Mouse (Mus musculus) liver, embryonic 14.5 days (tissue): ENCODE measurements around the gene Nfatc2. TPM values are rescaled to one million over a fixed set of nuclear protein-coding genes. Genes with fewer than 3 reads are reported as not detected.

ENCODE experiments used
- ATAC-seq: fragments of 200-750 bp; cut with Nextera tagmentation; 2 replicates; pipeline ENCODE4 v1.8.0; 2017; ENCODE audit warnings: moderate number of reproducible peaks, mild to moderate bottlenecking, moderate library complexity; ENCODE audit not compliant: insufficient read depth
- DNase-seq, 3 experiments: peaks; one replicate each; pipeline ENCODE4 v3.0.0-alpha.2; 2012 to 2013; ENCODE audit warnings: low read depth in 3 of 3, low spot score in 3 of 3
- H3K27ac ChIP-seq: fragments of 300-500 bp; sonication (generic); 2 replicates; pipeline ENCODE4 v1.5.1; 2014; ENCODE audit warnings: moderate library complexity, mild to moderate bottlenecking, control low read depth, inconsistent platforms
- H3K27me3 ChIP-seq: fragments of 300-500 bp; sonication (generic); 2 replicates; pipeline ENCODE4 v1.6.1; 2014; ENCODE audit warnings: mild to moderate bottlenecking, low read length, moderate library complexity; ENCODE audit not compliant: control insufficient read depth, insufficient read depth
- H3K36me3 ChIP-seq: fragments of 300-500 bp; sonication (generic); replicated peaks from 2 replicates; pipeline ENCODE4 v1.6.1; 2014; ENCODE audit warnings: low read depth; ENCODE audit not compliant: control insufficient read depth, insufficient read depth
- H3K4me1 ChIP-seq, 2 experiments: fragments of 200-500 bp in 1 of 2; fragments of 300-500 bp in 1 of 2; sonication (generic) in 1 of 2; replicated peaks; 2 replicates each; pipeline ENCODE4 v1.6.1; 2012 to 2014; ENCODE audit warnings: antibody characterized with exemption in 1 of 2, inconsistent platforms in 1 of 2, low read length in 1 of 2; ENCODE audit not compliant: control insufficient read depth in 2 of 2, insufficient read depth in 2 of 2
- H3K4me2 ChIP-seq: fragments of 300-500 bp; sonication (generic); 2 replicates; pipeline ENCODE4 v1.6.1; 2014; ENCODE audit warnings: low read depth, mild to moderate bottlenecking, control low read depth, moderate library complexity
- H3K4me3 ChIP-seq, 2 experiments: fragments of 200-500 bp in 1 of 2; fragments of 300-500 bp in 1 of 2; sonication (generic) in 1 of 2; 2 replicates each; pipeline ENCODE4 v1.5.1; 2012 to 2014; ENCODE audit warnings: low read depth in 2 of 2, low read length in 2 of 2, mild to moderate bottlenecking in 2 of 2, control low read depth in 1 of 2, inconsistent platforms in 1 of 2, moderate library complexity in 1 of 2; ENCODE audit not compliant: insufficient read depth in 1 of 2
- H3K9ac ChIP-seq: fragments of 300-500 bp; sonication (generic); replicated peaks from 2 replicates; pipeline ENCODE4 v1.6.1; 2014; ENCODE audit warnings: mild to moderate bottlenecking, control low read depth, moderate library complexity
- H3K9me3 ChIP-seq: fragments of 300-500 bp; sonication (generic); 2 replicates; pipeline ENCODE4 v1.6.1; 2016; ENCODE audit warnings: low read length, mixed read lengths; ENCODE audit not compliant: control insufficient read depth
- CTCF ChIP-seq: IDR thresholded peaks from 2 replicates; pipeline ENCODE4 v1.5.1; 2016; ENCODE audit warnings: antibody characterized with exemption, low read depth, control low read depth
- EP300 ChIP-seq: IDR thresholded peaks from 2 replicates; pipeline ENCODE4 v1.6.1; 2016; ENCODE audit warnings: antibody characterized with exemption, low read depth
- WGBS: fragments of 180-500 bp; shearing (Covaris S2); extraction: QIAGEN DNeasy Blood & Tissue Kit; methylation state at CpG from one replicate; pipeline ENCODE4 v1.1.7; 2014; ENCODE audit not compliant: insufficient replicate concordance; 5-methylcytosine and 5-hydroxymethylcytosine counted together
- polyA plus RNA-seq, 2 experiments: library from polyadenylated mRNA; depleted of rRNA in 1 of 2; stranded (reverse) in 1 of 2; unstranded in 1 of 2; fragments of >200 nt; fragmentation: Nextera tagmentation in 1 of 2; extraction: Ambion mirVana in 1 of 2; gene quantifications; 2 replicates each; pipeline versions ENCODE4 v1.2.1 to v1.2.3; 2012 to 2014

Gene Nfatc2
- 0.08 and 0.13 TPM in 2 replicates for polyA plus RNA-seq (2012; rRNA removed)
- polyA plus RNA-seq (2014; fragmentation: Nextera tagmentation; extraction: Ambion mirVana), result 0.10 and 0.19 TPM in 2 replicates

DNA sequence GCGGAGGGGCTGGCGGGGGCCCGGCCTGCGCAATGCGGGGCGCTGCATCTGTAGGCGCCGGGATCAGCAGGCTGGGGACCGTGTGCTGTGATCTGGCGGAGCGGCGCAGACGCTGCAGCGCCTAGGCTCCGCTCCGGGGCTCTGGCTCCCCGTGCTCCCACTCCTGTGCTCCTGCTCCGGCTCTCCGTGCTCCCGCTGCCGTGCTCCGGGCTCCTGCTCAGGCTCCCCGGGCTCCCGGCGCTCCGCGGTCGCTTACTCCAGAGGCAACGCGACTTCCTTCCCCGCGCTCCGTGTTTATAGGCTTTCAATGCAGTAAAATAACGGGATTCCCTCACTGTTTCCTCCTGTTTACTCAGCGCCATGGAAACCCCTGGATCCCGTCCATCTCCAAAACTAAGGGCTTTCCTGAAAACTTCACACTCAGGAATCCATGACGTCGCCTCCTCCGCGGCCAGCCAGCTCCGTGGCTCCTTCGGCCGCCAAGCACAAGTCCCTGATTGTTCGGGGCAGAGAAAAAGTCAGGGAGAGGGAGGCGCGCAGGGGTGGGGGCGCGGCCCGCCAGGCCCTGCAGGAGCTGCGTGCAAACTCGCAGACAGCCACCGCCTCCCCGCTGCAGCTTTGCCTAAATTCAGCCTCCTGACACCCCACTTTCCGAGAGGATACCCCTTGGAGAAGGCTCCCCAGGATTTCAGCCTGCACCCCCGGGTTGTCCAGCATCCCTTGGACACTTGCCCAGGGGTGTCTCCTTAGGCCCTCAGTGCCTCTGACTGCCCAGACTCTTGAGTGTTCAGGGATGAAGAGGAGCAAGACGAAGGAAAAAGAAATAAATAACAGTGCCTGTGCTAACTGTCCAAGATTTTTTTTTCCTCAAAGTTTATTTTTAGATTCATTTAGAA is at the start of gene Nfatc2:
Nfatc2 (minus strand) TSS at position 167 of the 896 bp plus-strand sequence.
- Histone ChIP-seq H3K36me3 (no peaks in the 10 kb centered on the region), H3K9ac (no peak within 1 kb of the TSS), H3K4me1 (0 out of 4 replicates have a peak, but pooled peaks cover 0 to 3% of the 10 kb centered on the region in 2 experiments), H3K9me3 (no peaks in the 10 kb centered on the region), H3K4me2 (0 out of 2 replicates have a peak within 1 kb of the TSS, but pooled peaks have one; percentile 12), H3K27me3 (peaks cover 41% of the 10 kb centered on the region), H3K27ac (no peak within 1 kb of the TSS), H3K4me3 (no peak within 1 kb of the TSS; a peak in 1 of 4 replicates)
- TF ChIP-seq EP300, result no peak
- TF ChIP-seq CTCF, result no peak
- no peak for DNase-seq
- WGBS, result 2% methylated on average over 55 of the region's 56 CpGs
- ATAC-seq, result no peak

DNA sequence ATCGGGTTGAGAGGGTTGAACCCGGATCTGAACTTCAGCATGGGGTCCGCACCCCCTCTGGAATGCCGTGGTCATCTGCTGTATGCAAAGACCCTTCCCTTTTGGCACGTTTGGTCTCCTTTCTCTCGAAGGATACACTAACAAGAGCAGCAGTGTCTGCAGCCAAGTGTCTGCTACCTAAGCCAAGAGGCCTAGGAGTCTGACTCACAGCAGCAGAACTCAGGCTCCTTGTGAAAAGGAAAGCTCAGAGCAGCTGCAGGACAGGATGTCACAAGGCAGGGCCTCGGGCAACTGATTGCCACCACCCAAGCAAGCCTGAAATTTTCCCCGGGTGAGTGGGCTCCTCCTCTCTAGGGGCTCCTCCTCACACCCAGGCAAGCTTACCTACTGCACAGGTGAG is 46.7 kb upstream of the Nfatc2 start:
- H3K4me3 ChIP-seq, result no peak overlapping the region
- TF ChIP-seq CTCF (no peak), EP300 (no peak)
- ATAC-seq (no peak), DNase-seq (no peak)
- H3K27me3 ChIP-seq, result no peaks in the 10 kb centered on the region
- WGBS, result 58% methylated on average over 8 of the region's 8 CpGs
- no peaks in the 10 kb centered on the region for H3K36me3 ChIP-seq
- no peak overlapping the region for H3K27ac ChIP-seq
- no peaks in the 10 kb centered on the region for H3K9me3 ChIP-seq
- H3K9ac ChIP-seq, result no peak overlapping the region
- no peaks in the 10 kb centered on the region for H3K4me1 ChIP-seq
- no peak overlapping the region for H3K4me2 ChIP-seq

DNA sequence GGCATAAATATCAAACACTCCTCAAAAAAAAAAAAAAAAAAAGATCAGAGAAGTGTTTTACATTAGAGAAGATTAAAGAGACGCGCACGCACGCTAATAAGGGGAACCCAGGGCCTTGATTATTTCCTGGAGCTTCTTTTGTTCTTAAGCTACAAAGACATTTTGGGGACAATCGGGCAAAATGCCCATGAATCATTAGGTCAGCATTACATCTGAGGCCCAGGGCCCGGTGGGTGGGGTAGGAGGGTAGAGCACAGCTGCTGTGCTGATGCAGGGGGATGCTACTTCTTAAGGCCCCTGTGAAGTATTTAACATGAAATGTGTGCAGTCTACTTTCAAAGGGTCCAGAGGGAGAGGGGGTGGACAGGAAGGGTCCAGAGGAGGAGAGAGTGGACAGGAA is 43.4 kb upstream of the Nfatc2 start:
- H3K36me3 ChIP-seq, result no peaks in the 10 kb centered on the region
- H3K4me1 ChIP-seq, result no peaks in the 10 kb centered on the region
- DNase-seq (no peak), ATAC-seq (no peak)
- H3K9me3 ChIP-seq, result no peaks in the 10 kb centered on the region
- no peak overlapping the region for H3K27ac ChIP-seq
- no peak overlapping the region for H3K4me2 ChIP-seq
- no peaks in the 10 kb centered on the region for H3K27me3 ChIP-seq
- no peak overlapping the region for H3K4me3 ChIP-seq
- H3K9ac ChIP-seq, result no peak overlapping the region
- no peak for TF ChIP-seq CTCF
- no peak for TF ChIP-seq EP300
- WGBS, result 75% methylated on average over 6 of the region's 6 CpGs

DNA sequence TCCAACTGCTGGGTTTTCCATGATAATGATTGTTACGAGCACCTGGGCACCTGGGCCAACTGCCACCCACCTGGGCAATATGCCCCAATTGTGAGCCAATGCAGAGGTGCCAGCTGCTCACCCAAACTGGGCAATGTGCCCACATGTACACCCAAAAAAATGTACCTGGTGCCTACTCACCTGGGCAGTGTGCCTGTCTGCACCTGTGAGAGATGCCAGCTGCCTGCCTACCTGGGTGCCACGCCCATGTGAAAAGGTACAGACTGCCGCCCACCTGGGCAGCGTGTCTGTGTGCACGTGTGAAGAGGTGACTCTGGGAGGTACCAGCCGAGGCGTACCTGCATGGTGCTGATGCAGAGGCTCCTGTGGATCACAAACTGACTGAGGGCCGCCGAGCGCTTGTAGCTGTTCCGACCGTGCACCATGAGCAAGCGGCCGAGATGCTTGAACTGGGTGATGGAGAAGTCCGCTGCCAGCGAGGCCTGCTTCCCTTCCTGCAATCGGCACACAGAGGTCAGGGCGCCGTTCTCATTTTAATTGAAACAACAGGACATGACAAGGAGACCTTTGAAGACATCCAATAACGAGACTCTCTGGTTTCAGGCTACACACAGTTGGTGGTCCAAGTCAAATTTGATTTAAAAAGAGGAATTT is 42.2 kb upstream of the Nfatc2 start:
- Histone ChIP-seq H3K9me3 (no peaks in the 10 kb centered on the region), H3K9ac (no peak overlapping the region), H3K27me3 (no peaks in the 10 kb centered on the region), H3K36me3 (no peaks in the 10 kb centered on the region), H3K27ac (no peak overlapping the region), H3K4me1 (no peaks in the 10 kb centered on the region), H3K4me3 (no peak overlapping the region), H3K4me2 (no peak overlapping the region)
- DNase-seq (no peak), ATAC-seq (no peak)
- WGBS, result 74% methylated on average over 20 of the region's 20 CpGs
- no peak for TF ChIP-seq CTCF
- no peak for TF ChIP-seq EP300

- no peaks in the 10 kb centered on the region for H3K27me3 ChIP-seq
- no peak overlapping the region for H3K4me3 ChIP-seq
- H3K27ac ChIP-seq, result no peak overlapping the region
- no peaks in the 10 kb centered on the region for H3K4me1 ChIP-seq
- ATAC-seq (no peak), DNase-seq (no peak)
- no peaks in the 10 kb centered on the region for H3K36me3 ChIP-seq
- H3K9ac ChIP-seq, result no peak overlapping the region
- no peak for TF ChIP-seq CTCF
- no peak for TF ChIP-seq EP300
- no peak overlapping the region for H3K4me2 ChIP-seq
- H3K9me3 ChIP-seq, result no peaks in the 10 kb centered on the region
- 68% methylated on average over 11 of the region's 11 CpGs for WGBS
These were observed 40.7 kb upstream of the Nfatc2 start for GRCm38 (mm10) chr2:168642187-168642586.
